Mouse (Mus musculus) brown adipose tissue, adult 24 weeks (tissue): Measurements from ENCODE around the gene Ltv1. TPM values are rescaled to one million over a fixed set of nuclear protein-coding genes. Genes with fewer than 3 reads are reported as not detected.

Experiments used
- polyA plus RNA-seq: library from polyadenylated mRNA; stranded (reverse); fragments of >200 nt; gene quantifications from 2 replicates; pipeline ENCODE4 v1.2.4, GENCODE M21; 2012; ENCODE audit not compliant: missing spikeins, insufficient read depth, insufficient read length

The Ltv1 gene
- polyA plus RNA-seq, 1 experiment = 12.1 TPM

Other genes with a start within 250 kb of the Ltv1 start
- gene Stx11, start 228.9 kb downstream of the Ltv1 start, polyA plus RNA-seq = 0.99 and 1.0 TPM in 2 replicates
- gene Sf3b5, start 187.8 kb downstream of the Ltv1 start, polyA plus RNA-seq = 12.4 and 13.7 TPM in 2 replicates
- 1.4 and 3.1 TPM in 2 replicates for gene Plagl1, start 132.7 kb downstream of the Ltv1 start, polyA plus RNA-seq
- gene Zc2hc1b, start 15.1 kb downstream of the Ltv1 start, polyA plus RNA-seq = not detected in 2 replicates